In the genomic region with DNA sequence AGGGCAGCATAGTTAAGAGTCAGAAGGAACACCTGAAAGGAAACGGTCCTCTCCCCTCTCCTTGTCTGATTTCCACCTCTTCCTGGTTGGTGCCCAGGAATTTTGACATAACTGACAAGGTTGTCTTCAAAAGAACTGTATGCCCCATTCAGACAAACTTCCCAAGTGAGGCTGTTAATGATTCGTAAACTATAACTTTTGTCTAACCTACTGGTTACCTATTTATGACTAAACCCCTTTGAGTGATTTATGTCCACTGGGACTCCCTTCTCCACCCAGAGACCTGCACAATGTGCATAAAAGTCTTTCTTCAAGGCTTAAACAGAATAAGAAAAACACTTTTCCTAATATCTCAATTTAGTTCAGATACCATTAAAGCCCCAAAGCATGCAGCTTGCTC, we compare ENCODE assay signal across 25 mouse cellular contexts. TPM values are rescaled to one million over a fixed set of nuclear protein-coding genes. Genes with fewer than 3 reads are reported as not detected.
DNase-seq lines count a peak whose midpoint lies in the region; ATAC-seq and TF ChIP-seq lines count a peak whose summit lies in the region.
"Had no signal": no experiment of that assay in that cellular context is flagged by ENCODE, and none has a peak within 500 bp of the region (broad histone marks: within the 10 kb centered on the region; RNA-seq: fewer than 3 reads in every experiment).

No protein-coding gene starts in this region.

- no peak for TF ChIP-seq POLR2A in kidney, adult 2 months (IDR thresholded peaks at IDR 0.05; ENCODE audit: low read depth, low read length)

- peak; percentile 78 for ATAC-seq in kidney, embryonic 15.5 days (replicated peaks; ENCODE audit: low FRiP score)
- no peak; the same call in 1 of the 2 replicates for ATAC-seq in kidney, embryonic 14.5 days (ENCODE audit: low FRiP score, low TSS enrichment)
- no peak for ATAC-seq in kidney, postnatal 0 days (replicated peaks; ENCODE audit: low FRiP score, low read depth)
- ATAC-seq: activated CD4-positive, CD25-positive, alpha-beta regulatory T cell, adult 4 months; CD4-positive, CD25-positive, alpha-beta regulatory T cell, adult 4 months; forebrain, embryonic 13.5 days; forebrain, embryonic 15.5 days had no signal

- H3K4me1 ChIP-seq in kidney, adult 2 months (ENCODE audit: control insufficient read depth, insufficient read depth, low read length): peaks cover 12% of the 10 kb centered on the region
- 0 out of 2 replicates have a peak, but pooled peaks cover 3% of the 10 kb centered on the region for H3K4me1 ChIP-seq in kidney, embryonic 15.5 days
- H3K4me1 ChIP-seq in kidney, embryonic 14.5 days (ENCODE audit: control insufficient read depth, insufficient read depth, low read length): no peaks in the 10 kb centered on the region
- H3K4me1 ChIP-seq in kidney, postnatal 0 days (replicated peaks; ENCODE audit: insufficient read depth, low read length): no peaks in the 10 kb centered on the region
- H3K4me1 ChIP-seq: embryonic facial prominence, embryonic 10.5 days; embryonic facial prominence, embryonic 12.5 days; forebrain, embryonic 13.5 days; forebrain, embryonic 15.5 days had no signal

- H3K9ac ChIP-seq in kidney, embryonic 15.5 days: no peak overlapping the region
- no peak overlapping the region for H3K9ac ChIP-seq in kidney, embryonic 14.5 days (ENCODE audit: low read depth, low read length)
- no peak overlapping the region for H3K9ac ChIP-seq in kidney, postnatal 0 days (ENCODE audit: low read depth, low read length)
- H3K9ac ChIP-seq: embryonic facial prominence, embryonic 12.5 days; forebrain, embryonic 13.5 days; forebrain, embryonic 15.5 days had no signal

- H3K27ac ChIP-seq in kidney, adult 2 months (ENCODE audit: insufficient read depth, low read depth, low read length): peak overlapping the region; percentile 26; the same call in 1 of the 2 replicates
- H3K27ac ChIP-seq in kidney, embryonic 15.5 days: 0 out of 2 replicates have a peak overlapping the region, but pooled peaks have one; percentile 48
- no peak overlapping the region for H3K27ac ChIP-seq in kidney, embryonic 14.5 days (ENCODE audit: low read depth, low read length)
- no peak overlapping the region for H3K27ac ChIP-seq in kidney, postnatal 0 days
- H3K27ac ChIP-seq: embryonic facial prominence, embryonic 10.5 days; embryonic facial prominence, embryonic 12.5 days; forebrain, embryonic 13.5 days; forebrain, embryonic 15.5 days had no signal

- no peak overlapping the region for H3K4me2 ChIP-seq in kidney, embryonic 15.5 days
- no peak overlapping the region for H3K4me2 ChIP-seq in kidney, embryonic 14.5 days (replicated peaks; ENCODE audit: low read depth, low read length)
- no peak overlapping the region for H3K4me2 ChIP-seq in kidney, postnatal 0 days (ENCODE audit: low read length)
- H3K4me2 ChIP-seq: embryonic facial prominence, embryonic 12.5 days; forebrain, embryonic 13.5 days; forebrain, embryonic 15.5 days had no signal

- no peak overlapping the region for H3K4me3 ChIP-seq in kidney, adult 2 months (ENCODE audit: insufficient read depth, low read depth, low read length)
- no peak overlapping the region for H3K4me3 ChIP-seq in kidney, embryonic 15.5 days (replicated peaks)
- no peak overlapping the region for H3K4me3 ChIP-seq in kidney, embryonic 14.5 days (ENCODE audit: low read length)
- no peak overlapping the region for H3K4me3 ChIP-seq in kidney, postnatal 0 days (replicated peaks; ENCODE audit: low read depth, low read length)
- H3K4me3 ChIP-seq: embryonic facial prominence, embryonic 10.5 days; embryonic facial prominence, embryonic 12.5 days; forebrain, embryonic 13.5 days; forebrain, embryonic 15.5 days had no signal

- no peaks in the 10 kb centered on the region for H3K36me3 ChIP-seq in kidney, adult 2 months (ENCODE audit: control insufficient read depth, insufficient read depth, low read length)
- no peaks in the 10 kb centered on the region for H3K36me3 ChIP-seq in kidney, embryonic 15.5 days
- no peaks in the 10 kb centered on the region for H3K36me3 ChIP-seq in kidney, embryonic 14.5 days (ENCODE audit: control insufficient read depth, insufficient read depth, low read length)
- H3K36me3 ChIP-seq in kidney, postnatal 0 days (ENCODE audit: insufficient read depth, low read length): no peaks in the 10 kb centered on the region
- H3K36me3 ChIP-seq: embryonic facial prominence, embryonic 10.5 days; embryonic facial prominence, embryonic 12.5 days; forebrain, embryonic 15.5 days; G1E had no signal

- H3K27me3 ChIP-seq in kidney, adult 2 months (replicated peaks; ENCODE audit: control insufficient read depth, insufficient read depth, low read length): no peaks in the 10 kb centered on the region
- no peaks in the 10 kb centered on the region for H3K27me3 ChIP-seq in kidney, embryonic 15.5 days
- no peaks in the 10 kb centered on the region for H3K27me3 ChIP-seq in kidney, embryonic 14.5 days (ENCODE audit: control insufficient read depth, insufficient read depth, low read length)
- H3K27me3 ChIP-seq in kidney, postnatal 0 days (ENCODE audit: insufficient read depth, low read length): no peaks in the 10 kb centered on the region
- H3K27me3 ChIP-seq: CH12.LX; embryonic facial prominence, embryonic 12.5 days; forebrain, embryonic 13.5 days; forebrain, embryonic 15.5 days; Patski had no signal

- no peaks in the 10 kb centered on the region for H3K9me3 ChIP-seq in kidney, embryonic 15.5 days (replicated peaks)
- no peaks in the 10 kb centered on the region for H3K9me3 ChIP-seq in kidney, embryonic 14.5 days (ENCODE audit: control insufficient read depth, low read length)
- no peaks in the 10 kb centered on the region for H3K9me3 ChIP-seq in kidney, postnatal 0 days (replicated peaks; ENCODE audit: low read length)
- H3K9me3 ChIP-seq: embryonic facial prominence, embryonic 10.5 days; embryonic facial prominence, embryonic 12.5 days; forebrain, embryonic 13.5 days; forebrain, embryonic 15.5 days; G1E had no signal

- WGBS in kidney, adult 2 months: 23% methylated on average over 2 of the region's 2 CpGs
- 68% methylated on average over 2 of the region's 2 CpGs for WGBS in kidney, embryonic 15.5 days
- WGBS in kidney, embryonic 14.5 days: 59% methylated on average over 2 of the region's 2 CpGs
- WGBS in kidney, postnatal 0 days: 54% methylated on average over 2 of the region's 2 CpGs

- peak; percentile 68 for DNase-seq in kidney, adult 2 months
- no peak for DNase-seq in kidney, postnatal 4 days
- peak; percentile 29 for DNase-seq in kidney, postnatal 0 days (ENCODE audit: low spot score)
- DNase-seq in kidney, adult 11 months: no peak
- DNase-seq: adrenal gland, adult 8-10 months; adrenal gland, postnatal 14 days; adrenal gland, postnatal 36 days; B cell, adult 2 months; cerebellum, adult 11-12 months; cerebellum, adult 2 months; cerebellum, adult 9-10 months; cerebellum, postnatal 10 days; cerebellum, postnatal 25 days had no signal

- no peak for TF ChIP-seq CTCF in kidney, adult 2 months (conservative IDR thresholded peaks at IDR 0.05; ENCODE audit: insufficient read depth, insufficient read length, low read depth, low read length)
- no peak for TF ChIP-seq CTCF in kidney, postnatal 0 days (IDR thresholded peaks at IDR 0.05; ENCODE audit: low read depth)

RNA-seq across cellular contexts. Expression of a gene that starts 10.2 kb away (rescaled TPM):
- polyA plus RNA-seq in kidney, adult 2 months (2012; rRNA removed): 0.03 and 0.10 TPM in 2 replicates
- not detected in 2 replicates for polyA plus RNA-seq in kidney, embryonic 15.5 days (2015; fragmentation: Nextera tagmentation; extraction: Ambion mirVana)
- polyA plus RNA-seq in kidney, embryonic 14.5 days (2014; fragmentation: Nextera tagmentation; extraction: Ambion mirVana): 0.14 TPM in 1 of 2 replicates, not detected in the other
- not detected in 2 replicates for polyA plus RNA-seq in kidney, postnatal 0 days (2015; fragmentation: Nextera tagmentation; extraction: Ambion mirVana)
- polyA plus RNA-seq: activated CD4-positive, CD25-positive, alpha-beta regulatory T cell, adult 4 months; CD4-positive, CD25-positive, alpha-beta regulatory T cell, adult 4 months; embryonic facial prominence, embryonic 10.5 days; embryonic facial prominence, embryonic 12.5 days; forebrain, embryonic 11.5 days; G1E had no signal

RNA-seq across cellular contexts. Expression of a gene that starts 45.0 kb away (rescaled TPM):
- 19.9 and 22.0 TPM in 2 replicates for polyA plus RNA-seq in kidney, adult 2 months (2012; rRNA removed)
- 3.9 and 4.8 TPM in 2 replicates for polyA plus RNA-seq in kidney, embryonic 15.5 days (2015; fragmentation: Nextera tagmentation; extraction: Ambion mirVana)
- polyA plus RNA-seq in kidney, embryonic 14.5 days (2014; fragmentation: Nextera tagmentation; extraction: Ambion mirVana): 4.6 and 5.5 TPM in 2 replicates
- 5.5 TPM in 2 replicates for polyA plus RNA-seq in kidney, postnatal 0 days (2015; fragmentation: Nextera tagmentation; extraction: Ambion mirVana)

Comparison
In these comparisons a context has a peak if more than half of its experiments do, and no peak if none do; other contexts are left out.
1. DNase-seq: peak in kidney, adult 2 months (single experiment) and kidney, postnatal 0 days (single experiment); none in kidney, postnatal 4 days (0 of 2) and kidney, adult 11 months (single experiment).
2. H3K27ac ChIP-seq: peak in kidney, adult 2 months (single experiment) and kidney, embryonic 15.5 days (single experiment); none in kidney, embryonic 14.5 days (single experiment) and kidney, postnatal 0 days (single experiment).